Mouse (Mus musculus) megakaryocyte-erythroid progenitor cell, adult 5-6 weeks (primary cell): ENCODE results near the gene Dnajb3. TPM values are rescaled to one million over a fixed set of nuclear protein-coding genes. Genes with fewer than 3 reads are reported as not detected.
"Not testable (repeated sequence)": the region's sequence is repeated elsewhere in the genome, so short reads cannot be mapped to it uniquely, and the experiment has no call there.

Experiments
- ATAC-seq: replicated peaks from 2 replicates; pipeline ENCODE4 v1.8.0; 2016; ENCODE audit warnings: mild to moderate bottlenecking, inconsistent platforms; ENCODE audit not compliant: severe bottlenecking, poor library complexity, low FRiP score, low TSS enrichment
- total RNA-seq, 2 experiments: library from RNA; stranded (forward) in 1 of 2; stranded (reverse) in 1 of 2; fragments of 200-1000, 215-1000 nt in 1 of 2; fragments of >200 nt in 1 of 2; fragmentation: Nextera tagmentation in 1 of 2; gene quantifications; 2 replicates each; pipeline ENCODE4 v1.2.3; 2014 to 2017

The Dnajb3 gene
- total RNA-seq, 2 experiments from 2014 or later, result 0.99 to 8.2 TPM

- not testable (repeated sequence) for ATAC-seq
Measured at GRCm38 (mm10) chr1:88172190-88172589, 33.4 kb downstream of the Dnajb3 start.

GRCm38 (mm10) chr1:88165711-88166110 is 39.9 kb downstream of the Dnajb3 start, which contains the start of gene Ugt1a5:
Gene Ugt1a5 (plus strand): TSS chr1:88166012.
- ATAC-seq, result no peak

GRCm38 (mm10) chr1:88158430-88158829 is 47.2 kb downstream of the Dnajb3 start:
- no peak for ATAC-seq

Other genes starting within 250 kb of the Dnajb3 start
- gene Usp40, start 197.2 kb downstream of the Dnajb3 start, total RNA-seq (2014; fragmentation: Nextera tagmentation), result 12.7 and 16.0 TPM in 2 replicates
- 11.5 and 14.8 TPM in 2 replicates for gene Usp40, start 197.2 kb downstream of the Dnajb3 start, total RNA-seq (2017)
- gene Ugt1a10, start 150.4 kb downstream of the Dnajb3 start, total RNA-seq (2014; fragmentation: Nextera tagmentation), result not detected in 2 replicates
- not detected in 2 replicates for gene Ugt1a10, start 150.4 kb downstream of the Dnajb3 start, total RNA-seq (2017)
- not detected in 2 replicates for gene Ugt1a9, start 135.0 kb downstream of the Dnajb3 start, total RNA-seq (2014; fragmentation: Nextera tagmentation)
- 2.4 TPM in 1 of 2 replicates, not detected in the other for gene Ugt1a9, start 135.0 kb downstream of the Dnajb3 start, total RNA-seq (2017)
- gene Ugt1a8, start 118.0 kb downstream of the Dnajb3 start, total RNA-seq (2014; fragmentation: Nextera tagmentation), result not detected in 2 replicates
- not detected in 2 replicates for gene Ugt1a8, start 118.0 kb downstream of the Dnajb3 start, total RNA-seq (2017)
- gene Ugt1a7c, start 110.7 kb downstream of the Dnajb3 start, total RNA-seq (2014; fragmentation: Nextera tagmentation), result 0.11 TPM in 1 of 2 replicates, not detected in the other
- gene Ugt1a7c, start 110.7 kb downstream of the Dnajb3 start, total RNA-seq (2017), result 0.61 and 2.3 TPM in 2 replicates
- 0.83 and 0.99 TPM in 2 replicates for gene Ugt1a6b, start 102.5 kb downstream of the Dnajb3 start, total RNA-seq (2014; fragmentation: Nextera tagmentation)
- not detected in 2 replicates for gene Ugt1a6b, start 102.5 kb downstream of the Dnajb3 start, total RNA-seq (2017)
- not detected in 2 replicates for gene Ugt1a6a, start 71.0 kb downstream of the Dnajb3 start, total RNA-seq (2014; fragmentation: Nextera tagmentation)
- gene Ugt1a6a, start 71.0 kb downstream of the Dnajb3 start, total RNA-seq (2017), result not detected in 2 replicates
- gene Ugt1a5, start 39.8 kb downstream of the Dnajb3 start, total RNA-seq (2014; fragmentation: Nextera tagmentation), result 1.5 TPM in 1 of 2 replicates, not detected in the other
- gene Ugt1a5, start 39.8 kb downstream of the Dnajb3 start, total RNA-seq (2017), result not detected in 2 replicates
- gene Ugt1a2, start 5.2 kb downstream of the Dnajb3 start, total RNA-seq (2014; fragmentation: Nextera tagmentation), result 1.0 TPM in 1 of 2 replicates, not detected in the other
- not detected in 2 replicates for gene Ugt1a2, start 5.2 kb downstream of the Dnajb3 start, total RNA-seq (2017)
- not detected in 2 replicates for gene Ugt1a1, start 6.2 kb upstream of the Dnajb3 start, total RNA-seq (2014; fragmentation: Nextera tagmentation)
- gene Ugt1a1, start 6.2 kb upstream of the Dnajb3 start, total RNA-seq (2017), result not detected in 2 replicates
- gene Mroh2a, start 21.2 kb upstream of the Dnajb3 start, total RNA-seq (2014; fragmentation: Nextera tagmentation), result 0.25 TPM in 1 of 2 replicates, not detected in the other
- 0.05 and 1.9 TPM in 2 replicates for gene Mroh2a, start 21.2 kb upstream of the Dnajb3 start, total RNA-seq (2017)
- 203 and 209 TPM in 2 replicates for gene Hjurp, start 71.9 kb upstream of the Dnajb3 start, total RNA-seq (2014; fragmentation: Nextera tagmentation)
- 173 and 190 TPM in 2 replicates for gene Hjurp, start 71.9 kb upstream of the Dnajb3 start, total RNA-seq (2017)
- not detected in 2 replicates for gene Trpm8, start 71.9 kb upstream of the Dnajb3 start, total RNA-seq (2014; fragmentation: Nextera tagmentation)
- not detected in 2 replicates for gene Trpm8, start 71.9 kb upstream of the Dnajb3 start, total RNA-seq (2017)
- gene Spp2, start 201.2 kb upstream of the Dnajb3 start, total RNA-seq (2014; fragmentation: Nextera tagmentation), result not detected in 2 replicates
- gene Spp2, start 201.2 kb upstream of the Dnajb3 start, total RNA-seq (2017), result not detected in 2 replicates